Mouse (Mus musculus): ENCODE results near the gene Coa3. TPM values are rescaled to one million over a fixed set of nuclear protein-coding genes. Genes with fewer than 3 reads are reported as not detected.

Gene Coa3
- polyA plus RNA-seq, 1 experiment from 2014 or later = 260 TPM

DNA sequence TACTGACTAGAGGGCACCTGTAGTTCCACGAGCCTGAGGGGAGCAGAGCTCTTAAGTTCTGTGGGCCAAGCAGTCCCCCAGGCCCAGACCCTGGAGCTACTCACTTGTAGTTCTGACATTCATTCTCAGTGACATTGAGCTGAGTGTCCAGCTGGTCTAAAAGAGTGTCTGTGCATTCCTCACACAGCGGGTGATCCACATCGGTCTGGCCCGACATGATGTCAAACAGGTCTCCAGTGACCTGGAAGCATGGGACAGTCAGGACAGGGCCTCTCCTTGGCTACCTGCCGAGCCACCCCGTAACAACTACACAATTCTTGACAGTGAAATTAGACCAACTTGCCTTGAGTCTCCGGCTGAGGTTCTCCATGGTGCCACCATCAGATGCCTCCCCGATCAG, 16.3 kb upstream of the Coa3 start:
- H3K4me1 ChIP-seq (ENCODE audit: control insufficient read depth, insufficient read depth, low read length) = no peaks in the 10 kb centered on the region
- H3K27ac ChIP-seq (ENCODE audit: low read depth, low read length) = no peak overlapping the region
- H3K4me2 ChIP-seq (ENCODE audit: low read length) = no peak overlapping the region
- no peak overlapping the region for H3K9ac ChIP-seq (ENCODE audit: low read length)
- DNase-seq (ENCODE audit: low spot score) (no peak), ATAC-seq (no peak)
- no peaks in the 10 kb centered on the region for H3K27me3 ChIP-seq (replicated peaks; ENCODE audit: control insufficient read depth, insufficient read depth, low read length)
- peaks cover 82% of the 10 kb centered on the region for H3K36me3 ChIP-seq (ENCODE audit: control insufficient read depth, insufficient read depth, low read length)
- no peak overlapping the region for H3K4me3 ChIP-seq (ENCODE audit: low read depth, low read length)
- WGBS = 95% methylated on average over 8 of the region's 8 CpGs
- no peaks in the 10 kb centered on the region for H3K9me3 ChIP-seq (replicated peaks; ENCODE audit: control insufficient read depth, low read length)

DNA sequence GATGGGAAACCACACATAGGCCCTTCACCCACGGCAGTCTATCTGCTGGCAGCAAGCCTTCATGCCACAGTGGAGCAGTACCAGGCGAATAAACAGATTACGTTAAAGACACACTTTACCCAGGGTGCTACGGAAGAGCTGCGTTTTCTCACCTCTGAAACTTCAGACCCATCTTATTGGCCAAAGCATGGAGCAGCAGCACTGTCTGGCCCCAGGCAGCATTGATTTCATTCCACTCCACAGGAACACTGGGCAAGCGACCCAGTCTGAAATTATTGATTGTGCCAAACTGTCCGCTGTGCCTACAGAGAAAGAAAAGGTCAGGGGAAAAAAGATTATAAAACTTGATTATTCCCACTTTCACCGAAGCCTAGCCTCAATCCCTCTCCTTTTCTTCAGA, 12.3 kb upstream of the Coa3 start:
- no peaks in the 10 kb centered on the region for H3K4me1 ChIP-seq (ENCODE audit: control insufficient read depth, insufficient read depth, low read length)
- peaks cover 88% of the 10 kb centered on the region for H3K36me3 ChIP-seq (ENCODE audit: control insufficient read depth, insufficient read depth, low read length)
- H3K9me3 ChIP-seq (replicated peaks; ENCODE audit: control insufficient read depth, low read length) = no peaks in the 10 kb centered on the region
- H3K4me2 ChIP-seq (ENCODE audit: low read length) = no peak overlapping the region
- H3K27me3 ChIP-seq (replicated peaks; ENCODE audit: control insufficient read depth, insufficient read depth, low read length) = no peaks in the 10 kb centered on the region
- no peak overlapping the region for H3K27ac ChIP-seq (ENCODE audit: low read depth, low read length)
- no peak overlapping the region for H3K4me3 ChIP-seq (ENCODE audit: low read depth, low read length)
- WGBS = 94% methylated on average over 8 of the region's 8 CpGs
- no peak overlapping the region for H3K9ac ChIP-seq (ENCODE audit: low read length)
- ATAC-seq = no peak
- DNase-seq (ENCODE audit: low spot score) = no peak

DNA sequence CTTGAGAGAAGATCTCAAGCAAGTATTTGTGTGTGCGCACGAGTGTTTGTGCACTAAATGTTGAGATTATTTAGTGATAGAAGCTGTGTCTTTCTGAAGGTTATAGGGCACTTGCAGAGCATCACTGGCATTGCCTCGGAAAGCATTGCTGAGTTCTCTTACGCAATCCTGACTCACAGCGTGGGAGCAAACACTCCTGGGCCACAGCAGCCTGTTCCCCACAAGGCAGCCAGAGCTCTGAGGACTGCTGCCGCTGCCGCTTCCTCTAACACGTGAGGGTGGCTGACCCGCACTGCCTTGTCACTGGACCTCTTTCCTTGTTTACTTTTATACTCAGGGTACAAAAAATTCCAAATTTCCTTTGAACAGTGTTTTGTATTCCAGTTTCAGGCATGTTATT, 8.4 kb upstream of the Coa3 start:
- 86% methylated on average over 9 of the region's 9 CpGs for WGBS
- no peaks in the 10 kb centered on the region for H3K4me1 ChIP-seq (ENCODE audit: control insufficient read depth, insufficient read depth, low read length)
- no peaks in the 10 kb centered on the region for H3K27me3 ChIP-seq (replicated peaks; ENCODE audit: control insufficient read depth, insufficient read depth, low read length)
- ATAC-seq (no peak), DNase-seq (ENCODE audit: low spot score) (no peak)
- no peak overlapping the region for H3K4me3 ChIP-seq (ENCODE audit: low read depth, low read length)
- H3K27ac ChIP-seq (ENCODE audit: low read depth, low read length) = no peak overlapping the region
- no peak overlapping the region for H3K9ac ChIP-seq (ENCODE audit: low read length)
- H3K36me3 ChIP-seq (ENCODE audit: control insufficient read depth, insufficient read depth, low read length) = peaks cover 60% of the 10 kb centered on the region
- no peaks in the 10 kb centered on the region for H3K9me3 ChIP-seq (replicated peaks; ENCODE audit: control insufficient read depth, low read length)
- H3K4me2 ChIP-seq (ENCODE audit: low read length) = no peak overlapping the region

DNA sequence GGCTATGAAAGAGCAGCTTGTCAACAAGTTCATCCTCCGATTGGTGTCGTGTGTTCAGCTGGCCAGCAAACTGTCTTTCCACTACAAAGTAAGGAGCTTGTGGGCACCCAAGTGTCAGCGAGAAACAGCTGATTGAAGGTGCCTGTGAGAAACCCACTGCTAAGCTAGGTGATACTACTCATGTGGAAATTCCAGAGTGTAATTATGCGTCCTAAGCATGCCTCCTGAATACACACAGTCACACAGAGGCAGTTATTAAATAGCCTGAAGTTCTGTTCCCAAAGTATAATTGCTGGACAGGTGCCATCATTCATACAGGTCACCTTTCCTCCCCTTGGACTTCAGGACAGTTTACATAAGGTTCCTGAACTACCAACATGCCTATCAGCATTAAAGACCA, 4.9 kb upstream of the Coa3 start:
- no peak overlapping the region for H3K4me2 ChIP-seq (ENCODE audit: low read length)
- H3K27me3 ChIP-seq (replicated peaks; ENCODE audit: control insufficient read depth, insufficient read depth, low read length) = no peaks in the 10 kb centered on the region
- no peak overlapping the region for H3K27ac ChIP-seq (ENCODE audit: low read depth, low read length)
- H3K9me3 ChIP-seq (replicated peaks; ENCODE audit: control insufficient read depth, low read length) = no peaks in the 10 kb centered on the region
- no peak overlapping the region for H3K4me3 ChIP-seq (ENCODE audit: low read depth, low read length)
- 0 out of 2 replicates have a peak, but pooled peaks cover 5% of the 10 kb centered on the region for H3K4me1 ChIP-seq (ENCODE audit: control insufficient read depth, insufficient read depth, low read length)
- H3K36me3 ChIP-seq (ENCODE audit: control insufficient read depth, insufficient read depth, low read length) = peaks cover 26% of the 10 kb centered on the region
- H3K9ac ChIP-seq (ENCODE audit: low read length) = no peak overlapping the region
- WGBS = 75% methylated on average over 4 of the region's 4 CpGs
- ATAC-seq (no peak), DNase-seq (ENCODE audit: low spot score) (no peak)

DNA sequence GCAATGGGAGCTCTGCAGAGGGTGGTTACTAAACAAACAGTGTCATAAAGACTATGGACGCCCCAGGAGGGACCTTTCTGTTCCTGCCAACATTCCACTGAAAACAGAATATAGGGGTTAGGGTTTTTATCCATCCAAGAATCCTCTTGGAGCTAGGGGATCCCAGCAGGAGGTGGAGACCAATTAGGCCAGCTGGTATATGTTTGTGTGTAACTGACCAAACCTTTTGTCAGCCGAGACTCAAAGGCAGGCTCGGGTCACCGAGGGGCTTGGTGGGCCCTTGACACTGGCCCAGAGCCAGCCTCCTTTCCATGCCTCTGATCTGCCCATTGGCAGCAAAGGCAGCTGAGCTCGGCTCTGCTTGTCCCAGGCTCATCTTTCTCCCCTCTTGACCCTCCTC, 4.0 kb upstream of the Coa3 start:
- Histone ChIP-seq H3K9me3 (replicated peaks; ENCODE audit: control insufficient read depth, low read length) (no peaks in the 10 kb centered on the region), H3K4me3 (ENCODE audit: low read depth, low read length) (no peak overlapping the region), H3K27ac (ENCODE audit: low read depth, low read length) (no peak overlapping the region), H3K9ac (ENCODE audit: low read length) (no peak overlapping the region), H3K27me3 (replicated peaks; ENCODE audit: control insufficient read depth, insufficient read depth, low read length) (no peaks in the 10 kb centered on the region), H3K36me3 (ENCODE audit: control insufficient read depth, insufficient read depth, low read length) (peaks cover 18% of the 10 kb centered on the region), H3K4me2 (ENCODE audit: low read length) (no peak overlapping the region), H3K4me1 (ENCODE audit: control insufficient read depth, insufficient read depth, low read length) (peaks cover 9% of the 10 kb centered on the region)
- DNase-seq (ENCODE audit: low spot score) (no peak), ATAC-seq (no peak)
- WGBS = 5% methylated on average over 5 of the region's 5 CpGs

DNA sequence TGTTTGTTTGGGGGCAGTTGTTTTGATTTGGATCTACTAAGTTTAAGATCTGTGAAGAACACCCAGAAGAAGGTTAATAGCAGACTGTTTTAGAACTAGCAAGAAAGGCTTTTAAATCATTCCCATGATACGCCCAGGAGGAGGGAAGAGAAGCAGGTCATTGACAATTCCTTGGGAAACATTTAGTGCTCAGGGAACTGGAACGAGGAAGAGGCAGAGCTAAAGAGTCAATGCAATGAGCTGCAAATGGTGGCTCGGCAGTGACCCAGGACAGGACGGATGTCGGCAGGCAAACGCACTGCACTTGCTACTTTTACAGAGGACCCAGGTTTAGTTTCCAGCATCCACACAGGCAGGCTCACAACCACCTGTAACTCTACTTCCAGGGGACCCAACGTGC, 1.9 kb upstream of the Coa3 start:
- DNase-seq (ENCODE audit: low spot score) = no peak
- 58% methylated on average over 7 of the region's 7 CpGs for WGBS
- Histone ChIP-seq H3K9ac (ENCODE audit: low read length) (no peak overlapping the region), H3K4me2 (ENCODE audit: low read length) (no peak overlapping the region), H3K27ac (ENCODE audit: low read depth, low read length) (no peak overlapping the region), H3K9me3 (replicated peaks; ENCODE audit: control insufficient read depth, low read length) (no peaks in the 10 kb centered on the region), H3K4me1 (ENCODE audit: control insufficient read depth, insufficient read depth, low read length) (peaks cover 23% of the 10 kb centered on the region), H3K4me3 (ENCODE audit: low read depth, low read length) (no peak overlapping the region), H3K36me3 (ENCODE audit: control insufficient read depth, insufficient read depth, low read length) (0 out of 2 replicates have a peak, but pooled peaks cover 3% of the 10 kb centered on the region), H3K27me3 (replicated peaks; ENCODE audit: control insufficient read depth, insufficient read depth, low read length) (no peaks in the 10 kb centered on the region)
- ATAC-seq = no peak

DNA sequence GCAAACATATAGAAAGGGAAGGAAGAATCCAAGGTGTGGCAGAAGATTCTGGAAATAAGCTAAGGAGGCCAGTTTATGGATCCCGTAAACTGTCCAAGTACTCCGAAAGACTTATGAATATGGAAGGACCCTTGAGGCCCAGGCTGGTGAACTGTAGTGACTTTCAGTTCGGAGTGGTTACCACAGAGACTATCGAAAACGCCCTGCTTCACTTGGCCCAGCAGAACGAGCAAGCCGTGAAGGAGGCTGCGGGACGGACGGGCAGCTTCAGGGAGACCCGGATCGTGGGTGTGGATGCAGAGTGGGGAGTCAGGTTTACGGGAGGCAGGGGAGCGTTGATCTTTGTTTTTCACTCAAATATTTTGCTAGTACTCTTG, 267 bp upstream of the Coa3 start:
- no peaks in the 10 kb centered on the region for H3K9me3 ChIP-seq (replicated peaks; ENCODE audit: control insufficient read depth, low read length)
- H3K4me1 ChIP-seq (ENCODE audit: control insufficient read depth, insufficient read depth, low read length) = peaks cover 23% of the 10 kb centered on the region
- DNase-seq (ENCODE audit: low spot score) (no peak), ATAC-seq (no peak; the same call in 1 of the 2 replicates)
- H3K9ac ChIP-seq (ENCODE audit: low read length) = peak overlapping the region; percentile 64; the same call in 1 of the 2 replicates
- peak overlapping the region; percentile 69 for H3K4me2 ChIP-seq (ENCODE audit: low read length)
- no peak overlapping the region for H3K27ac ChIP-seq (ENCODE audit: low read depth, low read length)
- no peaks in the 10 kb centered on the region for H3K27me3 ChIP-seq (replicated peaks; ENCODE audit: control insufficient read depth, insufficient read depth, low read length)
- 73% methylated on average over 14 of the region's 14 CpGs for WGBS
- H3K4me3 ChIP-seq (ENCODE audit: low read depth, low read length) = peak overlapping the region; percentile 55
- 0 out of 2 replicates have a peak, but pooled peaks cover 2% of the 10 kb centered on the region for H3K36me3 ChIP-seq (ENCODE audit: control insufficient read depth, insufficient read depth, low read length)

DNA sequence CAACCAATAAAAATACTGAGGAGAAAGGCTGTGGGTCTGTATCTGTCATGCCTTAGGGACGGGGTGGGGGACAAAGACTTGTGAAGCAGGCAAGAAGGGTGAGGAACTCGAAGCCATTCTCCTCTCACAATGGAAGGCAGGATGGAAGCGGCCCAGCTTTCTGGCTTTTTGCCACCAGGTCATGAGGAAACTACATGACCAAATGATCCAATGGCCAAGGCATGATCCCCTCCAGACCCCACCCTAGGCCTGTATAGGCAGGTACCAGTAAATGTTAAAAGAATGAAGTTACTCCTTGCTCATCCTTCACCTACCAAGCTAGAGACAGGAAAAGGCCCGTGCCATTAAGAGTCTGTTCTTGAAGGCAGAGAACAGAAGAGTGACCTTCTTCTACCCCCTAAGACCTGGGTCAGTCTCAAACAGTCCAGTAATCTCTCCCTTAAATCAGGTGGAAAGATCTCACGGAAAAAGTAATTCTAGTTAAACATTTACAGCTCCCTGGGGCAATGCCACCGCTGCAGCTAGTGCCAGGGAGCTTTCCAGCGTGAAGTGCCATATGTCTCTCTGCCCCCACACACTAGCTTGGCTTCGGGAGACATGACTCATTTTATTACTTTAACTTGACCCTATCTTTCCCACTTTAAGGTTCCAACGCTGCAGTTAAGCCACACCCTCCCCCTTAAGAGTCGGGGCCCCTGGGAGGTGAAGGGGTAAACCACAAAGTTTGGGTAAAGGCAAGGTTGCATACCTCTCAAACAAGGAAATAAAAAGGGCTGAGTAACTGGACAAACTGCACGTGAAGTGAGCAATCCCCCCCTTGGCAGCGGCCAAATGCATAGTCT, 1.3 kb downstream of the Coa3 start:
- peak overlapping the region; percentile 55 for H3K4me3 ChIP-seq (ENCODE audit: low read depth, low read length)
- peak overlapping the region; percentile 64 for H3K9ac ChIP-seq (ENCODE audit: low read length)
- ATAC-seq (no peak), DNase-seq (ENCODE audit: low spot score) (no peak)
- 76% methylated on average over 12 of the region's 12 CpGs for WGBS
- H3K27ac ChIP-seq (ENCODE audit: low read depth, low read length) = no peak overlapping the region
- H3K4me1 ChIP-seq (ENCODE audit: control insufficient read depth, insufficient read depth, low read length) = peaks cover 23% of the 10 kb centered on the region
- H3K4me2 ChIP-seq (ENCODE audit: low read length) = peak overlapping the region; percentile 69
- H3K36me3 ChIP-seq (ENCODE audit: control insufficient read depth, insufficient read depth, low read length) = 0 out of 2 replicates have a peak, but pooled peaks cover 2% of the 10 kb centered on the region
- no peaks in the 10 kb centered on the region for H3K27me3 ChIP-seq (replicated peaks; ENCODE audit: control insufficient read depth, insufficient read depth, low read length)
- no peaks in the 10 kb centered on the region for H3K9me3 ChIP-seq (replicated peaks; ENCODE audit: control insufficient read depth, low read length)

DNA sequence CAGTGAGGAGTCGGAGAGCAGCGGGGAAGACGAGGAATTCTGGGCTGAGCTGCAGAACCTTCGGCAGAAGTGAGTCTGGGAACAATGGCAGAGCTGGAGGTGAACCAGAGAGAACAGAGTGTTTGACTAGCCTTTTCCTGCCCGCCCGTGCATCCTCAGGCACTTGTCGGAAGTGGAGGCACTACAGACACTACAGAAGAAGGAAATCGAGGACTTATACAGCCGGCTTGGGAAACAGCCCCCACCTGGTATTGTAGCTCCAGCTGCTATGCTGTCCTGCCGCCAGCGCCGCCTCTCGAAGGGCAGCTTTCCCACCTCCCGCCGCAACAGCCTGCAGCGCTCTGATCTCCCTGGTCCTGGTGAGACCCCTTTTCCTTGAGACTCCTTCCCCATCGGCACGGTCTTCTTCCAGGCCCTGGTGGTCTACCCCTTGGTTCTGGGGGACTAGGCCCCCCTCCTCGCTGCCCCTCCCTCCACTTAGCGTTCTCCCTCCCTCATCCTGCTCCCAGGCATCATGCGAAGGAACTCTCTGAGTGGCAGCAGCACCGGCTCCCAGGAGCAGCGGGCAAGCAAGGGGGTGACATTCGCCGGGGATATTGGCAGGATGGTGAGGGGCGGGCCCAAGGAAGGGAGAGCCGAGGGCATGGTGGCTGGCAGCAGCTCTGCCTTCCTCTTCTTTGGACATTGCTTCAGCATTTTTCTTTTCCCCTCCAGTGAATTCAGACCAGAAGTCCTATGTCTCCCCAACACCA, 2.4 kb downstream of the Coa3 start:
- no peak overlapping the region for H3K4me3 ChIP-seq (ENCODE audit: low read depth, low read length)
- WGBS = 28% methylated on average over 27 of the region's 27 CpGs
- 0 out of 2 replicates have a peak, but pooled peaks cover 2% of the 10 kb centered on the region for H3K36me3 ChIP-seq (ENCODE audit: control insufficient read depth, insufficient read depth, low read length)
- peaks cover 23% of the 10 kb centered on the region for H3K4me1 ChIP-seq (ENCODE audit: control insufficient read depth, insufficient read depth, low read length)
- DNase-seq (ENCODE audit: low spot score) = no peak
- H3K27ac ChIP-seq (ENCODE audit: low read depth, low read length) = no peak overlapping the region
- ATAC-seq = no peak
- H3K9me3 ChIP-seq (replicated peaks; ENCODE audit: control insufficient read depth, low read length) = no peaks in the 10 kb centered on the region
- H3K9ac ChIP-seq (ENCODE audit: low read length) = 0 out of 2 replicates have a peak overlapping the region, but pooled peaks have one; percentile 14
- no peaks in the 10 kb centered on the region for H3K27me3 ChIP-seq (replicated peaks; ENCODE audit: control insufficient read depth, insufficient read depth, low read length)
- H3K4me2 ChIP-seq (ENCODE audit: low read length) = peak overlapping the region; percentile 19; the same call in 1 of the 2 replicates
